Mouse (Mus musculus) left cerebral cortex, adult 8-10 months (tissue): Measurements from ENCODE around the gene Dip2a. TPM values are rescaled to one million over a fixed set of nuclear protein-coding genes. Genes with fewer than 3 reads are reported as not detected.
A peak's percentile ranks its signal among the peaks of the same experiment; 100 is the strongest.

Source experiments
- DNase-seq, 2 experiments: peaks; one replicate each; pipeline ENCODE4 v3.0.0; 2022; ENCODE audit warnings: low spot score in 2 of 2
- total RNA-seq, 4 experiments: library from RNA; stranded (reverse); gene quantifications; 2 replicates each; pipeline ENCODE4 v1.2.4; 2022

Dip2a gene
- total RNA-seq, result 10 to 100 TPM; 62.9 to 72.8 (median 64.5) TPM

GRCm38 (mm10) chr10:76344711-76345539 is at the start of gene Dip2a:
Gene Dip2a (minus strand): TSS chr10:76345291.
- DNase-seq, result peak; percentile 87 to 92

- no peak for DNase-seq
Measured at GRCm38 (mm10) chr10:76392596-76392995, 47.5 kb upstream of the Dip2a start.

- no peak for DNase-seq
Measured at GRCm38 (mm10) chr10:76391786-76392185, 46.7 kb upstream of the Dip2a start.

GRCm38 (mm10) chr10:76391166-76391565 is 46.1 kb upstream of the Dip2a start:
- DNase-seq, result no peak

GRCm38 (mm10) chr10:76374981-76375380 is 29.9 kb upstream of the Dip2a start:
- no peak for DNase-seq

GRCm38 (mm10) chr10:76371736-76372135 is 26.6 kb upstream of the Dip2a start:
- DNase-seq, result no peak

- DNase-seq, result peak in 1 of 2 experiments; percentile 43
Measured at GRCm38 (mm10) chr10:76368766-76369165, 23.7 kb upstream of the Dip2a start.

- DNase-seq, result no peak
Measured at GRCm38 (mm10) chr10:76363233-76363632, 18.1 kb upstream of the Dip2a start.

GRCm38 (mm10) chr10:76358468-76358867 is 13.4 kb upstream of the Dip2a start:
- peak in 1 of 2 experiments; percentile 39 for DNase-seq

- DNase-seq, result no peak
Measured at GRCm38 (mm10) chr10:76357286-76357875, 12.3 kb upstream of the Dip2a start.

- DNase-seq, result no peak
Measured at GRCm38 (mm10) chr10:76354974-76355373, 9.9 kb upstream of the Dip2a start.

- no peak for DNase-seq
Measured at GRCm38 (mm10) chr10:76353986-76354385, 8.9 kb upstream of the Dip2a start.

GRCm38 (mm10) chr10:76351953-76352352 is 6.9 kb upstream of the Dip2a start:
- no peak for DNase-seq

GRCm38 (mm10) chr10:76346589-76346988 is 1.5 kb upstream of the Dip2a start:
- DNase-seq, result no peak

GRCm38 (mm10) chr10:76346043-76346491 is 976 bp upstream of the Dip2a start:
- no peak for DNase-seq

GRCm38 (mm10) chr10:76345540-76345902 is 430 bp upstream of the Dip2a start:
- no peak for DNase-seq

- DNase-seq, result no peak
Measured at GRCm38 (mm10) chr10:76334350-76334749, 10.7 kb downstream of the Dip2a start.

GRCm38 (mm10) chr10:76332040-76332439 is 13.1 kb downstream of the Dip2a start:
- peak in 1 of 2 experiments; percentile 37 for DNase-seq

- no peak for DNase-seq
Measured at GRCm38 (mm10) chr10:76329093-76329492, 16.0 kb downstream of the Dip2a start.

GRCm38 (mm10) chr10:76328574-76328973 is 16.5 kb downstream of the Dip2a start:
- no peak for DNase-seq

GRCm38 (mm10) chr10:76326304-76327006 is 18.6 kb downstream of the Dip2a start:
- no peak for DNase-seq

GRCm38 (mm10) chr10:76317623-76318022 is 27.5 kb downstream of the Dip2a start:
- peak in 1 of 2 experiments; percentile 77 for DNase-seq
